Mouse (Mus musculus): ENCODE data around the gene Scube2.

The Scube2 gene

GRCm38 (mm10) chr7:109849750-109850434 lies 15.6 kb downstream of the Scube2 start:
- DNase-seq, result no peak

GRCm38 (mm10) chr7:109848867-109849733 lies 16.4 kb downstream of the Scube2 start:
- no peak for DNase-seq

- DNase-seq, result no peak
Observed at GRCm38 (mm10) chr7:109844100-109844499, 21.4 kb downstream of the Scube2 start.

GRCm38 (mm10) chr7:109841618-109842418 lies 23.7 kb downstream of the Scube2 start:
- DNase-seq, result no peak

GRCm38 (mm10) chr7:109841031-109841430 lies 24.4 kb downstream of the Scube2 start:
- no peak for DNase-seq

- no peak for DNase-seq
Observed at GRCm38 (mm10) chr7:109838613-109839012, 26.9 kb downstream of the Scube2 start.

GRCm38 (mm10) chr7:109837651-109838050 lies 27.8 kb downstream of the Scube2 start:
- no peak for DNase-seq

GRCm38 (mm10) chr7:109834894-109835293 lies 30.6 kb downstream of the Scube2 start:
- DNase-seq, result no peak

- DNase-seq, result no peak
Observed at GRCm38 (mm10) chr7:109831376-109831775, 34.1 kb downstream of the Scube2 start.

- DNase-seq, result peak; percentile 36 to 56
Observed at GRCm38 (mm10) chr7:109826911-109827310, 38.6 kb downstream of the Scube2 start.

GRCm38 (mm10) chr7:109825293-109825692 lies 40.2 kb downstream of the Scube2 start:
- peak; percentile 46 to 52 for DNase-seq

- no peak for DNase-seq
Observed at GRCm38 (mm10) chr7:109818600-109818999, 46.9 kb downstream of the Scube2 start.

GRCm38 (mm10) chr7:109817954-109818353 lies 47.5 kb downstream of the Scube2 start:
- DNase-seq, result no peak

GRCm38 (mm10) chr7:109813330-109814140 lies 51.9 kb downstream of the Scube2 start:
- DNase-seq, result no peak

GRCm38 (mm10) chr7:109807616-109808485 lies 57.6 kb downstream of the Scube2 start:
- no peak for DNase-seq

- DNase-seq, result peak; percentile 43 to 53
Observed at GRCm38 (mm10) chr7:109804843-109805242, 60.6 kb downstream of the Scube2 start.

GRCm38 (mm10) chr7:109804355-109804754 lies 61.1 kb downstream of the Scube2 start:
- DNase-seq, result no peak

GRCm38 (mm10) chr7:109803516-109803915 lies 62.0 kb downstream of the Scube2 start:
- DNase-seq, result no peak

- no peak for DNase-seq
Observed at GRCm38 (mm10) chr7:109800626-109801025, 64.9 kb downstream of the Scube2 start.

- no peak for DNase-seq
Observed at GRCm38 (mm10) chr7:109799168-109799567, 66.3 kb downstream of the Scube2 start.

- DNase-seq, result no peak
Observed at GRCm38 (mm10) chr7:109795564-109795963, 69.9 kb downstream of the Scube2 start.

Measured in kidney, postnatal 4 days (tissue).